Mouse (Mus musculus): Measurements from ENCODE around the gene Klhl11. TPM values are rescaled to one million over a fixed set of nuclear protein-coding genes. Genes with fewer than 3 reads are reported as not detected.

Klhl11 gene
- polyA plus RNA-seq, 1 experiment from 2014 or later = 13.2 TPM

DNA sequence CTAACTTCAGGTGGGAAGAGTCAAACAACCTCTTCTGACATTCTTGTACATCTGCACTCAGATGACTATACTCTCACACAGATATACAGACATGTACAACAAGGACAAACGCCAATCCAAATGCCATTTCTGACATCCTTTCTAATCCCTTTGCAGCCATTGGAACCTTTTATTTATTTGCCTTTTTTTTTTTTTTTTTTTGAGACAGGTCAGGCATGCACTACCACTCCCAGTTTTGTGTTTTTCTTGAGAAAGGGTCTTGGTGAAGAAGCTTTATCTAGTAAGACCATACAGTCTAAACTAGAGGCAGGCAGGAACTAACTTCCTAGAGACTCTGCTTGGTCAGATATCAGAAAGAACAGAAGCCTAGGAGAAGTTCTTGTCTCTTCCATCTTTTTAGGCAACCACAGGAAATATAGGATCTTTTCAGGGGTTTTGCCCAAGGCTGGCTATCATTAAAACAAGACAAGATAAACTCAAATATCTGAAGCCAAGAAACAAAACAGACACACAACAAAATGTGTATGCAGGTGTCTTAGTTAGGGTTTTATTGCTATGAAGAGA lies 7.2 kb downstream of the Klhl11 start:
- Histone ChIP-seq H3K4me2 (ENCODE audit: low read depth, low read length) (no peak overlapping the region), H3K36me3 (replicated peaks; ENCODE audit: control insufficient read depth, insufficient read depth, low read depth, low read length) (peaks cover 5% of the 10 kb centered on the region; the same call in 1 of the 2 replicates), H3K27ac (replicated peaks; ENCODE audit: low read depth, low read length) (no peak overlapping the region), H3K4me3 (ENCODE audit: low read depth, low read length) (no peak overlapping the region), H3K9me3 (replicated peaks; ENCODE audit: control insufficient read depth, low read length) (no peaks in the 10 kb centered on the region), H3K4me1 (ENCODE audit: control insufficient read depth, insufficient read depth, low read length) (no peaks in the 10 kb centered on the region; the same call in 1 of the 2 replicates), H3K9ac (replicated peaks; ENCODE audit: low read length) (no peak overlapping the region), H3K27me3 (ENCODE audit: control insufficient read depth, insufficient read depth, low read length) (no peaks in the 10 kb centered on the region)
- ATAC-seq (replicated peaks; ENCODE audit: insufficient number of reproducible peaks, low FRiP score, low TSS enrichment, low read depth) (no peak), DNase-seq (ENCODE audit: low spot score) (no peak)
- WGBS = 93% methylated on average over 1 of the region's 1 CpGs

DNA sequence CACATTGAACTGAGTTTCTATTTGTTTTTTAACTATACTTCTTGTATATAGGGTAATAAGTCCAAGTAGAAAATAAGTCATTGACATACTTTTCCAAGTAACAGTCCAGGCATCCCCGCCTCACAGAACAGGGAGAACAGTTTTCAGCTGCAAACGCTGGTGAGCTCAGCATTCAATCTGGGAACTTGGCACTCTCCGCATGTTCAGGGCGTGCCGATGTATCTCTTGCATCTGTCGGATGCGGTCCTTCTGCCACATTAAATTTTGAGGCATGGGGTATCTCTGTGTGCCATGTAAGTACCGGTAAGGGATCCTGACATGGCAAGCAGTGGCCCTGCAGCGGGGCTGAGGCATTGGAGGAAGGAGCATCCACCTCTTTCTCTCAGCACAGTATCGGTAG lies 9.8 kb downstream of the Klhl11 start:
- H3K9me3 ChIP-seq (replicated peaks; ENCODE audit: control insufficient read depth, low read length) = no peaks in the 10 kb centered on the region
- H3K4me1 ChIP-seq (ENCODE audit: control insufficient read depth, insufficient read depth, low read length) = no peaks in the 10 kb centered on the region
- H3K27me3 ChIP-seq (ENCODE audit: control insufficient read depth, insufficient read depth, low read length) = no peaks in the 10 kb centered on the region
- ATAC-seq (replicated peaks; ENCODE audit: insufficient number of reproducible peaks, low FRiP score, low TSS enrichment, low read depth) = no peak
- peaks cover 5% of the 10 kb centered on the region; the same call in 1 of the 2 replicates for H3K36me3 ChIP-seq (replicated peaks; ENCODE audit: control insufficient read depth, insufficient read depth, low read depth, low read length)
- no peak overlapping the region for H3K4me3 ChIP-seq (ENCODE audit: low read depth, low read length)
- H3K9ac ChIP-seq (replicated peaks; ENCODE audit: low read length) = no peak overlapping the region
- no peak overlapping the region for H3K27ac ChIP-seq (replicated peaks; ENCODE audit: low read depth, low read length)
- 96% methylated on average over 10 of the region's 10 CpGs for WGBS
- H3K4me2 ChIP-seq (ENCODE audit: low read depth, low read length) = no peak overlapping the region
- DNase-seq (ENCODE audit: low spot score) = no peak

DNA sequence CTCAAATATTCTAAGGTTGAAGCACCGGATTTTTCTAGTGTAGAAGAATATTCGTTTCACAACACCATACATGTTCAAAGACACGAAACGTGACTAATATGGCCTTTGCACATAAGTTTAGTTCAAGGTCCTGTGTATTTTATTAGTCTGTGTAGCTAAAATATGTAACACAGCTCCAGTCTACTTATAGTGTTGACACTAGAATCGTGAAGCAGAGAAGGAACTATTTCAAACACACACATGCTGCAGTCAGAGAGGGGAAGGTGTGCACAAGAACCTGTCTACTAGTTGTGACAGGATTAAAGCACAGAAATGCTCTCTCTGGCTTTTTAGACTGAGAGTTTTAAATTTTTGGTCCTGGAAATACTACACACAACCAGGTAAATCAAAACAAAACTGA lies 14.8 kb downstream of the Klhl11 start:
- H3K9me3 ChIP-seq (replicated peaks; ENCODE audit: control insufficient read depth, low read length) = no peaks in the 10 kb centered on the region
- DNase-seq (ENCODE audit: low spot score) = no peak
- no peak overlapping the region for H3K27ac ChIP-seq (replicated peaks; ENCODE audit: low read depth, low read length)
- no peak overlapping the region for H3K9ac ChIP-seq (replicated peaks; ENCODE audit: low read length)
- WGBS = 92% methylated on average over 5 of the region's 5 CpGs
- no peaks in the 10 kb centered on the region for H3K4me1 ChIP-seq (ENCODE audit: control insufficient read depth, insufficient read depth, low read length)
- no peaks in the 10 kb centered on the region for H3K27me3 ChIP-seq (ENCODE audit: control insufficient read depth, insufficient read depth, low read length)
- no peak overlapping the region for H3K4me2 ChIP-seq (ENCODE audit: low read depth, low read length)
- ATAC-seq (replicated peaks; ENCODE audit: insufficient number of reproducible peaks, low FRiP score, low TSS enrichment, low read depth) = no peak
- H3K4me3 ChIP-seq (ENCODE audit: low read depth, low read length) = no peak overlapping the region
- H3K36me3 ChIP-seq (replicated peaks; ENCODE audit: control insufficient read depth, insufficient read depth, low read depth, low read length) = peaks cover 3% of the 10 kb centered on the region

DNA sequence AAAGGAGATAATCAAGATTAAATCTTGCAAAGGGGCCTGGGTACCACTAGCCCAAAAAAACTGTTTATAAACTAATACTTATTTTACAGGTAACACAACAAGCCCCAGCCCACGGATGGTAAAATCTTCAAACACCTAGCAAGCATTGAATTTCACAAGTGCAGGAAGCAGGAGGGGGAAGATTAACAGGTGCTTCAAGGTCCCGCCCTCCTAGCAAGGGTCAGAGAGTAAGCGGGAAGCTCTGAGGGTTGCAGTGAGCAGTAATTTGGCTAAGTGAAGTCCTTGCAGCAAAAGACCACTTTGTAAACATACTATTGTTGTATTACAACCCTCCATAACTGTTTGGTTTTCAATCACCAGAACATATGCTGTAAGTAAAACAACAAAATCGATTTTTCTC lies 15.3 kb downstream of the Klhl11 start:
- Histone ChIP-seq H3K27me3 (ENCODE audit: control insufficient read depth, insufficient read depth, low read length) (no peaks in the 10 kb centered on the region), H3K4me1 (ENCODE audit: control insufficient read depth, insufficient read depth, low read length) (no peaks in the 10 kb centered on the region), H3K4me3 (ENCODE audit: low read depth, low read length) (no peak overlapping the region), H3K4me2 (ENCODE audit: low read depth, low read length) (no peak overlapping the region), H3K36me3 (replicated peaks; ENCODE audit: control insufficient read depth, insufficient read depth, low read depth, low read length) (peaks cover 3% of the 10 kb centered on the region), H3K9me3 (replicated peaks; ENCODE audit: control insufficient read depth, low read length) (no peaks in the 10 kb centered on the region), H3K9ac (replicated peaks; ENCODE audit: low read length) (no peak overlapping the region), H3K27ac (replicated peaks; ENCODE audit: low read depth, low read length) (no peak overlapping the region)
- ATAC-seq (replicated peaks; ENCODE audit: insufficient number of reproducible peaks, low FRiP score, low TSS enrichment, low read depth) (no peak), DNase-seq (ENCODE audit: low spot score) (no peak)
- 79% methylated on average over 4 of the region's 4 CpGs for WGBS

DNA sequence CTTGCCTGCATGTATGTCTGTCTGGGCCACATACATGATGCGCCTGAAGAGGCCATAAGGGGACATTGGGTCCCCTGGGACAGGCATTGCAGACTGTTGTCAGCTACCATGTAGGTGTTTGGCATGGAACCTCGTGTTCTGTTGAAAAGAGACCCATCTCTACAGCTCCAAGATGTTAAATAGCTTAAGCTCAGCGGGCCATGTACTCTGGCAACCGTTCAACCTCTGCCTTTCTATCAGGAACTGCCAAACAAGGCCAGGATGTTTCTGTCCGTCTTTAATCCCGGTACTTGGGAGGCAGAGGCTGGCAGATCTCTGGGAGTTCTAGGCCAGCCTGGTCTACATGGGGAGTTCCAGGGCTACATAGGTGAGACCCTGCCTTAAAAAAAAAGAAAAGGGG lies 29.9 kb downstream of the Klhl11 start:
- no peak overlapping the region for H3K4me3 ChIP-seq (ENCODE audit: low read depth, low read length)
- H3K4me2 ChIP-seq (ENCODE audit: low read depth, low read length) = no peak overlapping the region
- WGBS = 89% methylated on average over 6 of the region's 6 CpGs
- no peak for DNase-seq (ENCODE audit: low spot score)
- H3K9ac ChIP-seq (replicated peaks; ENCODE audit: low read length) = no peak overlapping the region
- no peaks in the 10 kb centered on the region for H3K36me3 ChIP-seq (replicated peaks; ENCODE audit: control insufficient read depth, insufficient read depth, low read depth, low read length)
- H3K27ac ChIP-seq (replicated peaks; ENCODE audit: low read depth, low read length) = no peak overlapping the region
- no peaks in the 10 kb centered on the region for H3K9me3 ChIP-seq (replicated peaks; ENCODE audit: control insufficient read depth, low read length)
- no peaks in the 10 kb centered on the region for H3K27me3 ChIP-seq (ENCODE audit: control insufficient read depth, insufficient read depth, low read length)
- no peak for ATAC-seq (replicated peaks; ENCODE audit: insufficient number of reproducible peaks, low FRiP score, low TSS enrichment, low read depth)
- H3K4me1 ChIP-seq (ENCODE audit: control insufficient read depth, insufficient read depth, low read length) = no peaks in the 10 kb centered on the region

DNA sequence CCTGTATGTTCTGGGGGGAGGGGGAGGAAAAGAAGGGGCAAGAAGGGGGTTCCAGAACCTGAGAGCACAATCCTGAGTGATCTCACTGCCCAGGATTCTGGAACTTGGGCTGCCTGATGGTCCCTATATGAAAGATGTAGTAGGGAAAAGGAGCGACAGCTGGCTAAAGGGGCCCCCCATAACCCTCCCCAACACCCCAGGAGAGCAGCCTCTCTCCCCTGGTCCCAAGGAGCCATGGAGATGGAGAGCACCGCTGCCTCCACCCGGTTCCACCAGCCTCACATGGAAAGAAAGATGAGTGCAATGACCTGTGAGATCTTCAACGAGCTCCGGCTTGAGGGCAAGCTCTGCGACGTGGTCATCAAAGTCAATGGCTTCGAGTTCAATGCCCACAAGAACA lies 30.7 kb downstream of the Klhl11 start, which contains the start of the genes Nt5c3b and Klhl10:
Gene Nt5c3b (minus strand): TSS at position 12 of the 400 bp plus-strand sequence.
Gene Klhl10 (plus strand): TSS at position 121 of the 400 bp plus-strand sequence.
- Histone ChIP-seq H3K9ac (replicated peaks; ENCODE audit: low read length) (peak within 1 kb of the TSS; percentile 94), H3K27me3 (ENCODE audit: control insufficient read depth, insufficient read depth, low read length) (no peaks in the 10 kb centered on the region), H3K4me1 (ENCODE audit: control insufficient read depth, insufficient read depth, low read length) (no peaks in the 10 kb centered on the region), H3K27ac (replicated peaks; ENCODE audit: low read depth, low read length) (0 out of 2 replicates have a peak within 1 kb of the TSS, but pooled peaks have one; percentile 24), H3K4me3 (ENCODE audit: low read depth, low read length) (peak within 1 kb of the TSS; percentile 81), H3K9me3 (replicated peaks; ENCODE audit: control insufficient read depth, low read length) (no peaks in the 10 kb centered on the region), H3K4me2 (ENCODE audit: low read depth, low read length) (peak within 1 kb of the TSS; percentile 70), H3K36me3 (replicated peaks; ENCODE audit: control insufficient read depth, insufficient read depth, low read depth, low read length) (no peaks in the 10 kb centered on the region; the same call in 1 of the 2 replicates)
- WGBS = 81% methylated on average over 8 of the region's 8 CpGs
- DNase-seq (ENCODE audit: low spot score) (no peak), ATAC-seq (replicated peaks; ENCODE audit: insufficient number of reproducible peaks, low FRiP score, low TSS enrichment, low read depth) (no peak)

DNA sequence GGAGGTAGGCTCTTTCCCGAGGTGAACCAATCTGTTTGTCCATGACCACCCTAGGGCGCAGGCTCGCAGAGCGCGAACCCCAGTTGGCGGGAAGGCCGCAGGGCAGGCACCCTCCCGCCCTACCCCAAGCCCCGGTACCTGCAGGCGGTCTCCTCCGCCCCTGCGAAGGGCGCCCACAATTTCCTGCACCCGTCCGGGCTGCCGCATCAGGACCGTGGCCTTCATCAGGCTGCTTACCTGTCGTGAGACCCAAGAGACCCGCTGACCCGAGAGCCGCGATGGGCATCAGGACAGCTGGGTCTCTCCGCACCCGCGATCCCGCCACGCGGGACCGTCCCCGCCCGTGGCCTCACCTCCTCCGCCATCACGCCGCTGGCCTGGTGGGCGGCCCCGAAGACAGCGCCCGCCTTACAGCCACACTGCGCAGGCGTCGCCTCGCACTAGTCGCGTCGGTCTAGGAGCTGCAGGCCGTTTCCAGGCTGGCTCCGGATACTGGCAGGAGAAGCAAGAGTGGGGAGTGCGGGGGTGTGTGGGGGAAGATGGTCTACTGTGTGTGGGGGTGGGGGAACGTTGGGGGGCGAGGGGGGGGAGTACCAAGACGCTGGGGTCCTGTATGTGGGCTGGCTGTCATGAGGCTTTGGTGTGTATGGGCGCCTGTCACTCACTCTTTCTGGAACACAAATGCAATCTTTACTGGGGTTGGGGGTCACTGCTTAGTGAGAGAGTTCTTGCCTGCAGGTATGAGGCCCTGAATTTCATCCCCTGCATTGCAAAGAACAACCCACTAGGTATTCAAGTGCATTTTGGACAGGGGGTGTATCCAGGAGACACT lies 31.6 kb downstream of the Klhl11 start:
- no peaks in the 10 kb centered on the region for H3K9me3 ChIP-seq (replicated peaks; ENCODE audit: control insufficient read depth, low read length)
- no peaks in the 10 kb centered on the region for H3K27me3 ChIP-seq (ENCODE audit: control insufficient read depth, insufficient read depth, low read length)
- H3K4me3 ChIP-seq (ENCODE audit: low read depth, low read length) = peak overlapping the region; percentile 81
- 0 out of 2 replicates have a peak overlapping the region, but pooled peaks have one; percentile 24 for H3K27ac ChIP-seq (replicated peaks; ENCODE audit: low read depth, low read length)
- ATAC-seq (replicated peaks; ENCODE audit: insufficient number of reproducible peaks, low FRiP score, low TSS enrichment, low read depth) = peak; percentile 97
- peak overlapping the region; percentile 94 for H3K9ac ChIP-seq (replicated peaks; ENCODE audit: low read length)
- no peaks in the 10 kb centered on the region; the same call in 1 of the 2 replicates for H3K36me3 ChIP-seq (replicated peaks; ENCODE audit: control insufficient read depth, insufficient read depth, low read depth, low read length)
- H3K4me1 ChIP-seq (ENCODE audit: control insufficient read depth, insufficient read depth, low read length) = no peaks in the 10 kb centered on the region
- 1% methylated on average over 52 of the region's 52 CpGs for WGBS
- DNase-seq (ENCODE audit: low spot score) = peak; percentile 90
- H3K4me2 ChIP-seq (ENCODE audit: low read depth, low read length) = peak overlapping the region; percentile 70

DNA sequence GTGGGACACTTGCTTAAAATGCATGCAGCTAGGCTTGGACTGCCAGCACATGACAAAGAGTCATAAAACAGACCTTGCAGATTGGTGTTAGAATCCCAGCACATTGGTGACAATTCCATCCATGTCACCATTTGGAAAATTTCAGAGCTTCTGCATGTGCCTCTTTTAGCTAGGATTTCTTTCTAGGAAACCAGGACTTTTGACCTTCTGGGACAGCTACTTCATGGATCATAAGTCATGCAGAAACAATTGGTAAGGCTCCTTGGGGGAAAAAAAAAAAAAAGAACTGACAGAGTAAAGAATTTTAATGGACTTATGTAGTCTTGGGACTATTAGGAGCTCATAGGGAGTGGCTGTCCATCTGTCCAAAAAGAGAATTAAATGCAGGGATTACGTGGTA lies 34.6 kb downstream of the Klhl11 start:
- Histone ChIP-seq H3K4me3 (ENCODE audit: low read depth, low read length) (no peak overlapping the region), H3K9me3 (replicated peaks; ENCODE audit: control insufficient read depth, low read length) (no peaks in the 10 kb centered on the region), H3K9ac (replicated peaks; ENCODE audit: low read length) (no peak overlapping the region), H3K27ac (replicated peaks; ENCODE audit: low read depth, low read length) (no peak overlapping the region), H3K4me2 (ENCODE audit: low read depth, low read length) (no peak overlapping the region), H3K27me3 (ENCODE audit: control insufficient read depth, insufficient read depth, low read length) (no peaks in the 10 kb centered on the region), H3K36me3 (replicated peaks; ENCODE audit: control insufficient read depth, insufficient read depth, low read depth, low read length) (no peaks in the 10 kb centered on the region; the same call in 1 of the 2 replicates), H3K4me1 (ENCODE audit: control insufficient read depth, insufficient read depth, low read length) (no peaks in the 10 kb centered on the region)
- ATAC-seq (replicated peaks; ENCODE audit: insufficient number of reproducible peaks, low FRiP score, low TSS enrichment, low read depth) = no peak
- DNase-seq (ENCODE audit: low spot score) = no peak
- 75% methylated on average over 1 of the region's 1 CpGs for WGBS
